Mouse (Mus musculus) urinary bladder, postnatal 4 days (tissue): ENCODE data around the gene Alox12b.

Experiments
- DNase-seq, 2 experiments: peaks; one replicate each; pipeline ENCODE4 v3.0.0; 2021 to 2022; ENCODE audit warnings: low spot score in 2 of 2

The Alox12b gene

GRCm38 (mm10) chr11:69156800-69157199 lies at the start of gene Alox12b:
TSS of gene Alox12b (plus strand) at chr11:69156989.
- DNase-seq, result no peak

DNA sequence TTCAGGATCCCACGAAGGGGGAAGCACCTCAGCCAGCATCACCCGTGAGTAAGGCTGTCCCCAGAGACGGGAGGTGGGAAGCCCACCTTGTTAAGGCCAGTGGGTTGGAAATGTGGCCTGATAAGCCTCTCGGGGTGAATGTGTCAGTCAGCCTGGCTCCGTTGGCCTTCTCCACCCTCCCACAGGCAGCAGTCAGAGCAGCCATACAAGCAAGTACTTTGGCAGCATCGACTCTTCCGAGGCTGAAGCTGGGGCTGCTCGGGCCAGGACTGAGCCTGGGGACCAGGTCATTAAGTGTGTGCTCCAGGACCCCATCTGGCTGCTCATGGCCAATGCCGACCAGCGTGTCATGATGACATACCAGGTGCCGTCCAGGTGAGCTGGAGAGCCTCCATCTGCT lies 49.1 kb upstream of the Alox12b start:
- no peak for DNase-seq

- no peak for DNase-seq
These were observed 48.6 kb upstream of the Alox12b start for GRCm38 (mm10) chr11:69108223-69108622.

- DNase-seq, result no peak
These were observed 47.5 kb upstream of the Alox12b start for GRCm38 (mm10) chr11:69109032-69109900.

DNA sequence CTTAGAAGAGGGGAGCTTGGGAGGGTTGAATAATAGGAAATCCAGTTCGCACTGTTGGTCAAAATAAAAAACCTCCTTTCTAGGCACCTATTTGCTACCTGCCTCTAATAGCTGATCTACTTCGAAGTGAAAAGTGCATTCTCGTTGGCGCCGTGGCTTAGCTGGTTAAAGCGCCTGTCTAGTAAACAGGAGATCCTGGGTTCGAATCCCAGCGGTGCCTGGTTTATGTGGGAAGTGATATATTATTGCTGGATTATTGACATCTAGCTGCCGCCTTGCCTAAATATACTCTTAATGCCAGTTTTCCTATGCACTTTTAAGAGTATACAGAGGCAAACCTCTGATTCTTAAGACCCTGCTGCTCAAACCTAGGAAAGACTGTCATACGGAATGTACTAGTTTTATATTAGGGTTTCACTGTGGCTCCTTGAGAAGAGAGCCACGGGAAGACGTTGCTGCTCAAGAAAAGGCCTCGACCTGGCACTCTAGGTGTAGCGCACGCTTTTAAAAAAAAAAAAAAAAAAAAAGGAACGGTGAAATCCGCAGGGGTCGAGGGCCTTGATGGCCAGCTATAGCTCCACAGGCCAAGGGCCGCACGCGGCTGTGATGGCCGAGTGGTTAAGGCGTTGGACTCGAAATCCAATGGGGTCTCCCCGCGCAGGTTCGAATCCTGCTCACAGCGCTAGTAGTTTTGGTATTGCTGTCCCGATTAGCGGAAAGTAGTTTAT lies 46.3 kb upstream of the Alox12b start:
- peak; percentile 87 to 98 for DNase-seq

- DNase-seq, result no peak
These were observed 45.6 kb upstream of the Alox12b start for GRCm38 (mm10) chr11:69111051-69111810.

DNA sequence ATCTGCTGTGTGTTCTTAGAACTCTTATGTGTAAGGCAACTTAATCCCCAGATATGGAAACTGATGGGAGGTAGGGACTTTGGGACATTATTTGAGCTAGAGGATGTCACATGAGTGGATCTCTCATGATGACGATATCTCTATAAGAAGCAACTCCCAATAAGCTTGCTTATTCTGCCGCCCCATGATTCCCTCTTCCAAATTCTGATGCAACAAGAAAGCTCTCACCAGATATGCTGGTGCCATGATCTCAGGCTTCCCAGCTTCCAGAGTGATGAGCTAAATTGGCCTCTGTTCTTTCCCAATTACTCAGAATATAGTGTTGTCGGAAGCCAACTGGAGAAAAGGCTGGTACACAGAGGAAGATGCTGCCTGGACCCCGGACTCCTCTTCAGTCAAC lies 44.9 kb upstream of the Alox12b start:
- DNase-seq, result no peak

GRCm38 (mm10) chr11:69114018-69114417 lies 42.8 kb upstream of the Alox12b start:
- no peak for DNase-seq

GRCm38 (mm10) chr11:69114621-69115020 lies 42.2 kb upstream of the Alox12b start:
- DNase-seq, result no peak

- DNase-seq, result no peak
These were observed 39.9 kb upstream of the Alox12b start for GRCm38 (mm10) chr11:69116843-69117242.

- peak in 1 of 2 experiments; percentile 60 for DNase-seq
These were observed 38.8 kb upstream of the Alox12b start for GRCm38 (mm10) chr11:69117737-69118695.

DNA sequence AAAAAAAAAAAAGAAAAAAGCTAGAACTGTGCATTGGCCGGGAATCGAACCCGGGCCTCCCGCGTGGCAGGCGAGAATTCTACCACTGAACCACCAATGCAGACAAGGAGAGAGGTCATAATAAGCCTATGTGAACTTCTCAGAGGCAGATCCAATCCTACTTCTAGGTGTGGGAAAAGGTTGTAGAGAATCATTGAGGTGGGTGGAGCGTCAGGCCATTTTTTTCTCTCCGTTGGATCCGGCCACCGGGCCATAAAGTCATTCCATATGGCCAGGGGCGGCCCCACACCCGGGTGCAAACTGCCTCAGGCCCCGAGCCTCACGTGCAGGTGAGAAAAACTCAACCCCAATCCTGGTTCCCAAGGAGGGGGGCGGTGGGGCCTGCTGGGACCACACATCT lies 38.0 kb upstream of the Alox12b start:
- DNase-seq, result peak; percentile 72 to 80

GRCm38 (mm10) chr11:69119446-69120155 lies 37.2 kb upstream of the Alox12b start:
- DNase-seq, result no peak

GRCm38 (mm10) chr11:69120221-69121000 lies 36.4 kb upstream of the Alox12b start, which contains the start of gene Hes7:
TSS of gene Hes7 (plus strand) at chr11:69120404.
- no peak for DNase-seq

- DNase-seq, result no peak
These were observed 35.6 kb upstream of the Alox12b start for GRCm38 (mm10) chr11:69121001-69121740.

DNA sequence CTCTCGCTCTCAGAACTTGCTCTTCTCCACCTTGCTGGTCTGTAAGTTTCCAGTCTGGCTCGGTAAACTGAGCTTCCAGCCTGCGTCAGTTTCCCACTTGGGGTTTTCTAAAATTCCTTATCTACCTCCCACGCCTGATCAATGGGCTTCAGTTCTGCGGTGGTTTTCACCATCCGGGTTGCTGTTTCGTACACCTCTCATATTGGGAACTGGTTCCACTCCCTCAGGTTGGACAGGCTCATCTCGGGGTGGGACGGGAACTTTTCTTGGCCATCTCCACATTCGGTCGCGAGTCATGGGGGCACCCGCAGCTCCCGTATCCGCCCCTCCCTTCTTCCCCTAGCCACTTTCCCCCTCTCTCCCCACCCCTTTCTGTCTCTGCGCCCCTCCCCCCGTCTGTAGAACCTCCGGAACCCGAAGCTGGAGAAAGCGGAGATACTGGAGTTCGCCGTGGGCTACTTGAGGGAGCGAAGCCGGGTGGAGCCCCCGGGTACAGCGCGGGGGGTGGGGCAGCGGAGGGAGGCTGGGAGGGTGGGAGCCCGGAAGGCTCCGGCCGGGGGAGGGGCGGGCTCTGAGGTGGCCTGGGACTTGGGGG lies 35.0 kb upstream of the Alox12b start:
- no peak for DNase-seq

- peak; percentile 90 to 91 for DNase-seq
These were observed 34.3 kb upstream of the Alox12b start, which contains the start of gene 9130213A22Rik for GRCm38 (mm10) chr11:69122336-69122951. TSS of gene 9130213A22Rik (minus strand) at chr11:69122589.
